Mouse (Mus musculus): ENCODE measurements around the gene Taf5l.

The Taf5l gene

DNA sequence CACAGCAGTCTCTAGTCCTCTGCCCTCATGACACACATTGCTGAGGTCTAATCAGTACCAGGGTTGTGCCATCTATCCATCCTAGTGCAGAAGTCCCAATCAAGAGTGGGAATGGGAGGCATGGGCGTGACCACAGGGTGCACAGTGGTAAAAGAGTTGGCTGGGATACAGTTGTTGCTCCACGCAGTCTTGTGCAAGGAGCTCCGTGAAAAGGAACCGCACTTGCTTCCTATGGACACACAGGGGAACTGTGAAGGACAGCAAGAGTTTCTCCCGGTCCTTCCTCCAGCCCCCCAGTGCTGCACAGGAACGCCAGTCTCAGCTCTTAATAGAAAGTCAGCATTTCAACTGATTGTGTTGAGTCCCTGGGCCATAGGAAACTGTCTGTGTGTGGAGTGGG is 61.7 kb downstream of the Taf5l start:
- DNase-seq, result peak in 1 of 2 experiments; percentile 29

DNA sequence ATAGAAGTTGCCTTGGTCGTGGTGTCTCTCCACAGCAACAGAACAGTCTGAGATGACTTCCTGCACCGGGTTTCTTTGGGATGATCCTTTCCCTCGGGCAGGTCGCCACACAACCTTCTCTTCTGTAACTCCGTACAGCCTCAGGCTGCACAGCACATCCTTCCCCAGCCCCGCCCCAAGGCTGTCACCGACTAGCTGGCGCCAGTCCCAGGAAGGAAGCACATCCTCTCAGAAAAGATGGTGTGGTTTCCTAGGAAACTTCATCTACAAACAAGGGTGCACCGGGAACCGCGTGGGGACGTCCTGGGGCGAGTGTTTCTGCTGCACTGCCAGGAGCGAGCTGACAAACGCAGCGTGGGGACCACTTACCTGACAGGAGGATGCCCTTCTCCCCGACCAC is 63.1 kb downstream of the Taf5l start:
- DNase-seq, result peak in 1 of 2 experiments; percentile 40

DNA sequence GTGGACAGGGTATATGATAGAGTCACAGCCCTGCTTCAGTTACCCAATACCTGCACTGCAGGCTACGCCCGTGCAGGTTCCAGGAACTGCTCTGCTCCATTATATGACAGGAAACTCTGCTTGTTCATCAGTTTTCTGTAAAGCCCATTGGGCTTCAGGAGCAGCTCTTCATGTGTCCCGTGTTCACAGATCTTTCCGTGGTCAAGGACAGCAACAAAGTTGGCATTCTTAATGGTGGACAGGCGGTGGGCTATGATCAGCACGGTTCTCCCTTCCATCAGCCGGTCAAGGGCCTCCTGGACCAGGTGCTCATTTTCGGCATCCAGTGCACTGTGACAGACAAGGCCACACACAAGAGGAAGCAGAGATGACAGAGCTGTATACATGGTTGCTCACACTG is 67.0 kb downstream of the Taf5l start:
- no peak for DNase-seq

DNA sequence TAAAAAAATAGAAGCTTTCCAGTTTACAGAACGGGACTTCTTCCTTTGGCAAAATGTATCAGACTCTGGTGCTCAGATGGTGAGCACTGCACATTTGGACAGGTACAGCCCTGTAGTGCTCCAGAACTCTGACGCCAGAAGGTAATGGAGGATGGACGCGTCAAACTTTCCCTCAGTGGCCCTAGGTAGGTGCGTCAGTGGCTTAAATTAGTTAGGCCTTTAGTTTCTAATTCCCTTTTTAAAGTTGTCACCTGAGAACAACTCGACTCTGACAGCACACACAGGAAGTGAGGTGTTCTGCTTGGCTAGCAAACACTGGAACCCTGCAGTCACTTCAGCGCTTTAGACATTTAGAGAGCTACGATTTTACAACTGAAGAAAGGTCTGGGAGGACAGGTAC is 67.5 kb downstream of the Taf5l start:
- DNase-seq, result no peak

DNA sequence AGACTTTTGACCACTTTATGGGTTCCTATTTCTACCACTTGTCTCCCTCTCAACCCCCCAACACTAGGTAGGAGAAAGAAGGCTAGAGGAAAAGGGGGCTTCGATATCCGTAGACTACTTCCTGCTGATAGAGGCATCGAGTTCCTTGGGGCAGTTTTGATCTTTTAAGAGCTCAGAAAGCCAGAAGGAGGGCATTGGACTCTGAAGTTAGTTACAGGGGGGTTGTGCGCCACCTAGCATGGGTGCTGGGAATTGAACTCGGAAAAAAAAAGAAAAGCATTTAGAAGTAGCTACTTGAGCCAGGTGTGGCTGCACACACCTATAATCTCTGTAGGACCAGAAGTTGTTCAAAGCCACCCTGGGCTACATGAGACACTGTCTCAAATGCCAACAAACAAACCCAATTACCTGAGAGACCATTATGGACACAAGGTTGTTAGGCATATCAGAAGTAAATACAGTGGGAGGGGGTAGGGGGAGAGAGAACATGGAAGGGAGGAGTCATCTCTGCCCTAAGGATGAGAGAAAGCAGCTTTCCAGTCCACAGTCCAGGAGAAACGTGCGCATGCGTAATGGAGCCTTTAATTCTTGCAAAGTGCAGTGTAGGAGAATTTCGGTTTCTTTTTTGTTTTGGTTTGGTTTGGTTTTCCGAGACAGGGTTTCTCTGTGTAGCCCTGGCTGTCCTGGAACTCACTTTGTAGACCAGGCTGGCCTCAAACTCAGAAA is 71.0 kb downstream of the Taf5l start:
- peak; percentile 70 to 73 for DNase-seq

DNA sequence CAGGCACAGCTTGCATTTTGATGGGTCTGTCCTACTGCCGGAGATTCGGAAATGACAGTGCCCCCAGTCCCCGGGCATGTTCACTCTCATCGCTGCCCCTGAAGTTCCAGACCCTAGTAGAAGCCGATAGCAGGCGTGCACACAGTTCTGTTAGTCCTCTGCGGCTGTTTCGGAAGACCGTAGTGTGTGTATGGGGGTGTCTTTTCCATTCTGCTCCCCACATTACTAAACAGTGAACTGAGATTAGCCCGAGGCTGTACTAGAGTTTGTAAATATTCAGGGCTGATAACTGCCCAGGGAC is 71.6 kb downstream of the Taf5l start:
- no peak for DNase-seq

DNA sequence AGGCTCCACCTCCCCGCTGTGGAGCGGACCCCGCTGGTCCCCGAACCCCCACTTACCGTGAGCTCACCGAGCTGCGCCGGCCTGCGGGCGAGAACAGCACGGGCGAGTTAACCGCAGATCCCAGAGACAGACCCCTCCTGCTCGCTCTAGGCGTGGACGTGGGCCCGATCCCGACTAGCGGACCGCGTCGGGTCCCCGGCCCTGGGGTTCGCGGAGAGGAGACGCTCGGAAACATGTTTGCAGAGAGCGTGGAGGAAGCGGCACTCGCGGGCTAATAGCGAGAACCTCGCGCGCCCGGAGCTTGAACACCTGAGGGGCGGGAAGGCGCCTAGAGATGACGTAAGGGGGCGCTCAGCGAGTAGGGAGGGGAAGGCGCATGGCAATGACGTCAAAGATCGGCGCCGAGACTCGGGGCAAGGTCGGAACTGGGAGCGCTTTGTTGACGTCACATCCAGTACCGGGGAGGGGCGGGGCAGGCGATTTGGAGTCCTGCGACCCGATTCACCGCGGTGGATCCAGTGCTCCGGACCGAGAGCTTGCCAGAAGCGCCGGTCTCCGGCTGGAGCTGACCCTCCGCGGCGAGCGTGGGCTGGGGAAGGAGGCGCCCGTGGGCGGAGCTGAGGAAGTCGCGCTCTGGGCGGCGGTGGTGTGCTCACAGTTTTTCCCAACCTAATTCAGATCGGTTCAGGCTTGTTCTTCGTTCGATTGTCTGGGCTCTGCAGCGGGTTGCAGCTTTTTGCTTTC is 72.1 kb downstream of the Taf5l start, which contains the start of gene Nup133:
Gene Nup133 (minus strand): TSS at position 324 of the 744 bp plus-strand sequence.
- peak; percentile 100 for DNase-seq

Measured in kidney, postnatal 25 days (tissue).